Comparison of ENCODE assay signal across 8 mouse cellular contexts in genomic region chr10:86779117-86779755, GRCm38 (mm10). TPM values are rescaled to one million over a fixed set of nuclear protein-coding genes. Genes with fewer than 3 reads are reported as not detected.
A peak's percentile ranks its signal among the peaks of the same experiment; 100 is the strongest.
DNase-seq lines count a peak whose midpoint lies in the region; ATAC-seq and TF ChIP-seq lines count a peak whose summit lies in the region.

No protein-coding gene starts in this region.

- peaks cover 52% of the 10 kb centered on the region for H3K79me2 ChIP-seq in macrophage (ENCODE audit: inconsistent target)

- no peaks in the 10 kb centered on the region for H3K27me3 ChIP-seq in heart, embryonic 14.5 days (ENCODE audit: control insufficient read depth, insufficient read depth, low read length)
- no peaks in the 10 kb centered on the region for H3K27me3 ChIP-seq in kidney, postnatal 0 days (ENCODE audit: insufficient read depth, low read length)

- peak overlapping the region; percentile 87 for H3K9ac ChIP-seq in ES-E14 (ENCODE audit: insufficient read depth, low read depth, low read length, poor library complexity, severe bottlenecking)
- H3K9ac ChIP-seq in heart, embryonic 14.5 days (ENCODE audit: low read length), result peak overlapping the region; percentile 90
- peak overlapping the region; percentile 73 for H3K9ac ChIP-seq in kidney, postnatal 0 days (ENCODE audit: low read depth, low read length)

- H3K9me3 ChIP-seq in ES-E14 (ENCODE audit: control insufficient read depth, insufficient read depth, low read depth, low read length), result no peaks in the 10 kb centered on the region
- H3K9me3 ChIP-seq in heart, embryonic 14.5 days (ENCODE audit: control insufficient read depth, low read length), result no peaks in the 10 kb centered on the region
- H3K9me3 ChIP-seq in kidney, postnatal 0 days (replicated peaks; ENCODE audit: low read length), result no peaks in the 10 kb centered on the region

- H3K27ac ChIP-seq in ES-E14 (ENCODE audit: insufficient read depth, low read depth, low read length, poor library complexity, severe bottlenecking), result no peak overlapping the region
- peak overlapping the region; percentile 55 to 91 for H3K27ac ChIP-seq in heart, embryonic 14.5 days (replicated peaks in 1 of 2; ENCODE audit: control insufficient read depth in 1 of 2, insufficient read depth in 1 of 2, low read depth in 2 of 2, low read length in 2 of 2)
- H3K27ac ChIP-seq in kidney, postnatal 0 days, result peak overlapping the region; percentile 62
- H3K27ac ChIP-seq in macrophage, result peak overlapping the region; percentile 38

- peak overlapping the region; percentile 79 to 93 for H3K4me3 ChIP-seq in ES-E14 (ENCODE audit: insufficient read depth in 1 of 2, low read depth in 1 of 2, low read length in 2 of 2, poor library complexity in 1 of 2, severe bottlenecking in 1 of 2)
- peak overlapping the region; percentile 81 for H3K4me3 ChIP-seq in heart, embryonic 14.5 days (ENCODE audit: control insufficient read depth in 1 of 2, insufficient read depth in 1 of 2, low read depth in 1 of 2, low read length in 2 of 2)
- peak overlapping the region; percentile 65 for H3K4me3 ChIP-seq in kidney, postnatal 0 days (replicated peaks; ENCODE audit: low read depth, low read length)
- H3K4me3 ChIP-seq in macrophage (ENCODE audit: inconsistent target), result peak overlapping the region; percentile 84

- peak overlapping the region; percentile 94 for H3K4me2 ChIP-seq in heart, embryonic 14.5 days (ENCODE audit: low read length)
- H3K4me2 ChIP-seq in kidney, postnatal 0 days (ENCODE audit: low read length), result peak overlapping the region; percentile 99

- no peak for TF ChIP-seq CTCF in kidney, postnatal 0 days (IDR thresholded peaks at IDR 0.05; ENCODE audit: low read depth)

- peaks cover 2 to 16% of the 10 kb centered on the region in 2 experiments; a peak in 3 of 4 replicates for H3K4me1 ChIP-seq in ES-E14 (ENCODE audit: control insufficient read depth in 2 of 2, insufficient read depth in 2 of 2, low read length in 2 of 2, poor library complexity in 1 of 2)
- peaks cover 17 to 40% of the 10 kb centered on the region in 2 experiments for H3K4me1 ChIP-seq in heart, embryonic 14.5 days (ENCODE audit: control insufficient read depth in 2 of 2, insufficient read depth in 2 of 2, low read length in 2 of 2)
- H3K4me1 ChIP-seq in kidney, postnatal 0 days (replicated peaks; ENCODE audit: insufficient read depth, low read length), result peaks cover 6% of the 10 kb centered on the region; the same call in 1 of the 2 replicates

- ATAC-seq in cerebellum, adult (ENCODE audit: insufficient number of reproducible peaks, low FRiP score, low TSS enrichment), result peak; percentile 33
- ATAC-seq in heart, embryonic 14.5 days (ENCODE audit: insufficient number of reproducible peaks, insufficient read depth, low FRiP score, low read depth), result no peak; the same call in 1 of the 2 replicates
- peak; percentile 30 for ATAC-seq in kidney, postnatal 0 days (replicated peaks; ENCODE audit: low FRiP score, low read depth)

- H3K36me3 ChIP-seq in ES-E14 (ENCODE audit: control insufficient read depth, insufficient read depth, low read length, poor library complexity, severe bottlenecking) (no peaks in the 10 kb centered on the region), macrophage (ENCODE audit: inconsistent target) (no peaks in the 10 kb centered on the region)
- no peaks in the 10 kb centered on the region for H3K36me3 ChIP-seq in heart, embryonic 14.5 days (ENCODE audit: control insufficient read depth, insufficient read depth, low read length)
- H3K36me3 ChIP-seq in kidney, postnatal 0 days (ENCODE audit: insufficient read depth, low read length), result no peaks in the 10 kb centered on the region

- no peak for DNase-seq in cerebellum, adult 11 months
- no peak for DNase-seq in ES-E14 (ENCODE audit: low read depth, low spot score)
- DNase-seq in embryo, embryonic 10.5 days (ENCODE audit: low spot score), result peak; percentile 53
- DNase-seq in kidney, postnatal 0 days (ENCODE audit: low spot score), result peak; percentile 51
- peak; percentile 11 to 27 for DNase-seq in spleen, postnatal 36 days (ENCODE audit: low spot score in 2 of 2)

- WGBS in heart, embryonic 14.5 days, result under 1% methylated on average over 49 of the region's 58 CpGs
- WGBS in kidney, postnatal 0 days, result 0% methylated on average over 58 of the region's 58 CpGs
- under 1% methylated on average over 57 of the region's 58 CpGs for WGBS in macrophage (ENCODE audit: missing documents)

- in situ Hi-C loops in ES-E14 (cut with MboI; ENCODE audit: low sequenced_read_pairs in 2 of 2, unreplicated experiment in 2 of 2), result no loop called here

TF ChIP-seq in ES-E14, 5 proteins besides CTCF, POLR2A, EP300 and RAD21:
- no peak; the same call in 1 of the 2 replicates for TF ChIP-seq HCFC1 (IDR thresholded peaks at IDR 0.05; ENCODE audit: borderline replicate concordance, insufficient read depth, low read length)
- no peak for TF ChIP-seq ZC3H11A (IDR thresholded peaks at IDR 0.05; ENCODE audit: borderline replicate concordance, low read depth, low read length)
- TF ChIP-seq ZNF384 (IDR thresholded peaks at IDR 0.05; ENCODE audit: low read depth, low read length), result no peak
- TF ChIP-seq MAFK (IDR thresholded peaks at IDR 0.05; ENCODE audit: insufficient read depth, low read depth, low read length), result no peak
- no peak for TF ChIP-seq CHD2 (IDR thresholded peaks at IDR 0.05; ENCODE audit: low read depth, low read length)

RNA-seq across cellular contexts. Expression of gene Nt5dc3, which starts 0.4 kb away (rescaled TPM):
- total RNA-seq in ES-E14 (2012; rRNA removed), result 5.6 and 8.1 TPM in 2 replicates
- polyA plus RNA-seq in heart, embryonic 14.5 days (2014; fragmentation: Nextera tagmentation; extraction: Ambion mirVana), result 4.1 and 4.7 TPM in 2 replicates
- polyA plus RNA-seq in kidney, postnatal 0 days (2015; fragmentation: Nextera tagmentation; extraction: Ambion mirVana), result 0.99 and 1.2 TPM in 2 replicates
- 10 to 100 TPM in 21 of 26 experiments, 1 to 10 TPM in 5; 2.9 to 40.4 (median 15.5) TPM for total RNA-seq in macrophage (2018; cell fraction: chromatin; rRNA removed)
- 10 to 100 TPM in 21 of 26 experiments, 1 to 10 TPM in 5; 5.2 to 25.0 (median 12.7) TPM for total RNA-seq in macrophage (2018; cell fraction: cytosol; rRNA removed)
- 10 to 100 TPM in 22 of 26 experiments, 1 to 10 TPM in 4; 5.9 to 36.3 (median 17.0) TPM for total RNA-seq in macrophage (2018; cell fraction: nucleus; rRNA removed)
- polyA plus RNA-seq in macrophage (2018), result 11.9 to 13.6 TPM (median 13.3 TPM) in 3 replicates

RNA-seq across cellular contexts. Expression of gene Gm49358, which starts 15.5 kb away (rescaled TPM):
- 0.58 and 1.4 TPM in 2 replicates for total RNA-seq in ES-E14 (2012; rRNA removed)
- not detected in 2 replicates for polyA plus RNA-seq in heart, embryonic 14.5 days (2014; fragmentation: Nextera tagmentation; extraction: Ambion mirVana)
- polyA plus RNA-seq in kidney, postnatal 0 days (2015; fragmentation: Nextera tagmentation; extraction: Ambion mirVana), result not detected in 2 replicates
- 10 to 100 TPM in 6 of 26 experiments, 1 to 10 TPM in 15, not detected in 5; 1.1 to 28.0 (median 5.3) TPM for total RNA-seq in macrophage (2018; cell fraction: chromatin; rRNA removed)
- total RNA-seq in macrophage (2018; cell fraction: cytosol; rRNA removed), result under 1 TPM in 2 of 26 experiments, not detected in 24; 0.41 TPM
- total RNA-seq in macrophage (2018; cell fraction: nucleus; rRNA removed), result 1 to 10 TPM in 1 of 26 experiments, not detected in 25; 1.9 TPM
- polyA plus RNA-seq in macrophage (2018), result 1.0 TPM in 1 of 3 replicates, not detected in the others

Comparison
In these comparisons a context has a peak if more than half of its experiments do, and no peak if none do; other contexts are left out.
1. DNase-seq: peak in embryo, embryonic 10.5 days (single experiment), kidney, postnatal 0 days (single experiment) and spleen, postnatal 36 days (2 of 2); none in cerebellum, adult 11 months (single experiment) and ES-E14 (single experiment).
2. Peak in every context shown above with its lines, with median percentiles within 50 percentile points of each other: H3K4me3 ChIP-seq and H3K9ac ChIP-seq.